Mouse (Mus musculus) embryo, embryonic 10 days (tissue): ENCODE data around the gene Atp10a.

Experiments used
- DNase-seq: peaks from one replicate; pipeline ENCODE4 v3.0.0-alpha.2; 2015; ENCODE audit warnings: low spot score

Atp10a gene

DNA sequence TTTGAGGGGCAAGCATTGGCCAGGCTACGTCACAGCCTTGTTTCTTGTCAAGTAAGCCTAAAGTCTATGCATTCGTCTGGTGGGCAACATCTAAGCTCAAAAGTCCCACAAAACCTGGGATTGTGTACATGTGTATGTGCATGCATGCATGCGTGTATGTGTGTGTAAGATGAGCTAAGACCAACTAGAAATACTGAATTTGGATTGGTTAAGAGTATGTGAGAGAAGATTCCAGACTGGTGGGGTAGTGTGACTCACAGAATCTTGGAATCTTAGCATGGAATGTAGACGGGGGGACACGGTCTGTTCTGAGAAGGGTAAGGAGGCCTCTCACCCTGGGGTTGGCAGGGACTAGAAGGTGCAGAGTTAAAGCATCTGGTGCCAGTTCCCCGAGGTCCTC, at the start of gene Atp10a:
Gene Atp10a (plus strand): TSS at position 301 of the 400 bp plus-strand sequence.
- no peak for DNase-seq

DNA sequence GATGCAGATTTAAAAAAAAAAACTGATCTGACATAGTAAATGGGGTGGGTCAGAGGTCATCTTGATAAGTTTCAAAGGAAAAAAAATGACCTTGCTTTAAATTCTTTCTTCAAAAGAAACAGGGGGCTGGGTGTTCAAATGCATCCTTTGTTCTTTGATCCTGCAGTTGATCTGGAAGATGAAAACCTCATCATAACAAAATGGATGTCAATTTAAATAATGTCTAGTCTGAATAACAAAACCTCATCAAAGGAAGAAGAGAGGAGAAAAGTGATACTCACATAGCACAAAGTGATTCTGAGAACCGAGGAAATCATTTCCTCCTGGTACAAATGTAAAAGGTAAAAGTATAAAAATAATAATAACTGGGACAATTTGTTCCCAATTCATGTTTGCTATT, 37.9 kb upstream of the Atp10a start:
- peak; percentile 5 for DNase-seq

DNA sequence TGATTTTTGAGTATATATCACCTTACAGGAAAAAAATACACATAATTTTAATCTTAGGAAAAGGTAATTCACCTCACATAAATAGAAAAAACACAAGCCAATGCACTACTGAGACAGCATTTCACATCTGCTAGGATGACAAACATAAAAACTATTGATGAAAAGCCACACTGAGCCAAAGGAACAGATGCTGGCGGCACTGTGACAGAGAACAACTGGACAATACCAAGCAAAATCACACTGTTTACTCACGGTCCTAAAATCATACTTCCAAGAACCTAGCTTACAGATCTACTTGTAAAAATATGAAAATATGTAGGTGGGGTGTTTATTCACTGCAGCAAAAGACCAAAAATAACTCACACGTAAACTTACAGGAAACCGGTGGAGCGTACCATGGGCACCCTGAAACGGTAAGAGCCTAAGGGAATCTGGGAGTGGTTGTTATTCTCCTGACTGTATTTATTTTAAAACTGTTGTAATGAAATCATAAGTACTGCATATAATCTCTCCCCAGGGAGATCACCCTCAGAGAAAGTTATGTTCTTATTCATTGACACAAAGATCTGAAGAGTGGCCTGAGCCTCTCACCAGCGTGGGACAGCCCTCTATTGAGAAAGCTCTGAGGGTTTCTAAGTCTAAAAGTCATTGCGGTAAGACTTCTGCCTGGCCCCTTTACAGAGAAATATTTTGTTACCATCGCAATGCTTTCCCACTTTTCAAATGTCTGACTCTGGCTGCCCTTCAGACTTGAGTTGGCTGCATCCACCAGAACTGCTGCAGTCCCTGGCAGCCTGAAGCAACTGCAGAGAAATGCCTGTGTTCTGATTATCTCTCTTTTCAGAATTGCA, 29.4 kb upstream of the Atp10a start:
- no peak for DNase-seq

DNA sequence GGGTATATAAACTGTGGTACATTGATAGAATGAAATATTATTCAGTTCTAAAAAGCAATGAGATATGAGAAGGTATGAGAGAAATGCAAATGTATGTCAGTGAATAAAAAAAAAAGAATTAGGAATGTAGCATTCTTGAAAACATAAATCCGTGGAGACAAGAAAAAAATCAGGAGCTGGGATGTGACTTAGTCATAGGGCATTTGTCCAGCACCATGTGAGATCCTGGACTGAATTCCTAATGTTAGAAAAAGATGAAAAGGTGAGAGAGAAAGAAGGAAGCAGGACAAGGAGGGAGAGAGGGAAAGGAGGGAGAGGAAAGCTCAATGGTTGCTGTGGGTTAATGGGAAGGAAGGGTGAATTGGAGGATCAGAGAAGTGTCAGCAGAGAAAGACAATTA, 28.6 kb upstream of the Atp10a start:
- DNase-seq: no peak

DNA sequence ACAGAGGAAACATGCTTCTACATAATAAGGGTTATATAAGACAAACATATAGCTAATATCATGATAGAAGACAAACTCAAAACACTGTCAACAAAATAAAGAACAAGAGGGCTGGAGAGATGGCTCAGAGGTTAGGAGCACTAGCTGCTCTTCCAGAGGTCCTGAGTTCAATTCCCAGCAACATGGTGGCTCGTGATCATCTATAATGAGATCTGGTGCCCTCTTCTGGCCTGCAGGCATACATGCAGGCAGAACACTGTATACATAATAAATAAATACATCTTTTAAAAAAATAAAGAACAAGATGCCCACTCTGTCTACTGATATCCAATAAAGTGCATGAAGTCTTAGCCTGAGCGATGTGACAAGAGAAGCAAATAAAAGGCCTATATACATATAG, 26.7 kb upstream of the Atp10a start:
- DNase-seq: no peak

DNA sequence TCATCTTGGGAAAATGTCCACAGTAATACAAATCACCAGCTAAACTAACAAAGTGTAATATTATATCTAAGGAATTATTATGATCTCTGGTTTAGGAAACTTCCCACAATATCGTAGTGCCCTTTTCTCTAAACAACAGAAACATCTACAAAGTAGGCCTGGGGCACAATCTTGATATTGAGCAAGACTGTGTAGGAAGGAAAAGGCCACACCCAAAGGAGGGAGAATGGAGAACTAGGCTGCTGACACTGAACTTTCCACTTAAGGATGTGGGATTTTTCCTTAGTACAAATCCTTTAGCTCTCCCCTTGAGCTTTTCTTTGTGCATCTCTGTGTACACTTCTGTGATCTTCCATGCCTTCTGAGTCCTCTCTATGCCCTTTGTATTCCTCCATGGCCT, 22.3 kb upstream of the Atp10a start:
- DNase-seq: no peak

DNA sequence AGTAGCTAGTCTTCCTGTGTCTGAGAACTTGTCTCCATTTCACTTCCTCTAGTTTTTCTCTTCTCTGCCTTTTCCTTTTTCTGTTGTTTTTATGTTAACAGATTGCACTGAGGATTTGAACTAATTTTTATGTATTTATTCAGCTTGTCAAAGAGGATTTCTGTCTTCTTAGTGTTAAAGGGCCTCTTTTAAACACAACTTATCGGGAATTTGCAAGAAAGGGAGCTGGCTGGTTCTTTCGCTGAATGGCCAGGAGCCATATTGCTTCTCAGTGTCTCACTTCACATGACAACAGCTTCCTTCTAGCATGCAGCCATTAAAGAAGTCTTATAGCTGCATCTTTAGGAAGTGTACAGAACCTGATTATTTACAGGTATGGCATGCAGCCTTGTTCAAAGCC, 16.3 kb upstream of the Atp10a start:
- no peak for DNase-seq

DNA sequence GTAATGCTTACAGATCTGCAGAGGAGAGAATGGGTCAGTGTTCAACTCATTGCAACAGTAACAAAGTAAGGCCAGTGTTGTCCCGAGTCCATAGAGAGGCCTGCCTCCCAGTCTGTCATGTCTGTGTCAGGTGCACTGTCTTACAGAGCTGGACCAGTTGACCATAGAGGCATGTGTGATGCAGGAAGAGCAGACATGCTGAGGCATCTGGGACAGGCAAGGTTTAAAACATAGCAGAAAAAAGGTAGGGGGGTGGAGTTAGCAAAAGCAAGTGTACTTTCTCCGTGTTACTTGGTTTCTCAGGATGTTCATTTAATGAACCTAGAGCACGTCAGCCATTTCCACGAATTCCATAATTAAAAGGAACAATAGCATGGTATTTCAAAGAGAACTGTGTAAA, 15.5 kb upstream of the Atp10a start:
- no peak for DNase-seq

DNA sequence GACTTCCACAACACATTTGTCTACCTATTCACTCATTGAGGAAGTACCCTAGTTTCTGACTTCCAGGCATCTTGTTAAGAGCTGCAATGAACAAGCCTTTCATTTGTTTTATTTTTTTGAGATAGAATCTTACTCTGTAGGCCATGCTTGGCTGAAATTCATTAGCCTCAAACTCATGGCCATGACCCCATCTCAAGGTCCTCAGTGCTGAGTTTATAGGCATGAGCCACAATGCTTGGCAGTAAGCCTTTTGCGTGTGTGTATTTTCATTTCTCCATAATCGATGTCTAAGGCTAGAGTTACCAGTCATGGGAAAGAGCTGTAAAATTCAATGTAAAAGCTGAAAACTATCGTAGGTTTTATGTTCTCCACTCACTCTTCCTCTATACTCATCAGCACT, 14.1 kb upstream of the Atp10a start:
- no peak for DNase-seq

DNA sequence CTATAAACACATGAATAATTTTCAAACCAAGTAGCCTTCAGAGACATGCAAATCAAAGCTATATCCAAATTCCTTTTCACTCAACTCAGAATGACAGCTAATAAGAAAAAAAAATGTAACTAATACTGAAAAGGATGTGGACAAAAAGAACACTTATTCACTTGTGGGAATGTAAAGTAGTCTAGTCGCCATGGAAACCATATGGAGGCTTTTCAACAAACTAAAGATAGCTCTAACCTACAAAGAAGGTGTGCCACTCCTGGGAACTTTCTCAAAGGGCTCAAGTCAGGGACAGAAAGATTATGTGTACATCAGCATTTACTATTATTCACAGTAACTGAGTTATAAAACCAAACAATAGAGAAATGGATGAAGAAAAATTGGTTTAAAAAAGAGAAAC, 8.6 kb upstream of the Atp10a start:
- no peak for DNase-seq

DNA sequence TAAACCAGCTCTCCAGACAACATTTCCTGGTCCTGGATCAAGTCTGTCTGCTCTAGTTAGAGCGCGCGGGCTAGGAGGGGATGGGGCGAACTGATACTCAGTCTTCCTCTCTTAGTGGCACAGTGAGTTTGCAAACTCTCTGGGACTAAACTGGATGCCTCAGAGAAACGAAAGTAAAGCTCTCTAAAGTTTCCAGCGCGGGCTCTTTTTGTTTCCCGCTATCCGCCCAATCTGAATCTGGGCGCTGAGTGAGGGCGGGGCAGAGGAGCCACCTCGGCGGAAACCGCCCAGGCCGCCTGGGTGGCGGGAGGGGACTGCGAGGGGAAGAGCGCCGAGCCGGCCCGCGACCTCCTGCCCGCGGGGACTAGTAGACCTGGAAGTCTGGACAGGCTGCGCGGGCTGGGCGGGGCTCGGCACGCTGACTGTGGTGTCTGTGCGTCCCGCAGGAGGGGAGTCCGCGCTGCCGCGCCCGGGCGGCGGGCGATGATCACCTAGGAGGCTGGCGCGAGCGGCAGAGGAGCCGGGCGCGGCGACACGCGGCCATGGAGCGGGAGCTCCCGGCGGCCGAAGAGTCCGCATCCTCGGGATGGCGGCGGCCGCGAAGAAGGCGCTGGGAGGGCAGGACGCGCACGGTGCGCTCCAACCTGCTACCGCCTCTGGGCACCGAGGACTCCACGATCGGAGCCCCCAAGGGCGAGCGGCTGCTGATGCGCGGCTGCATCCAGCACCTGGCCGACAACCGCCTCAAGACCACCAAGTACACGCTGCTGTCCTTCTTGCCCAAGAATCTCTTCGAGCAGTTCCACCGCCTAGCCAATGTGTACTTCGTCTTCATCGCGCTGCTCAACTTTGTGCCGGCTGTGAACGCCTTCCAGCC, 2.2 kb downstream of the Atp10a start:
- peak; percentile 85 for DNase-seq

DNA sequence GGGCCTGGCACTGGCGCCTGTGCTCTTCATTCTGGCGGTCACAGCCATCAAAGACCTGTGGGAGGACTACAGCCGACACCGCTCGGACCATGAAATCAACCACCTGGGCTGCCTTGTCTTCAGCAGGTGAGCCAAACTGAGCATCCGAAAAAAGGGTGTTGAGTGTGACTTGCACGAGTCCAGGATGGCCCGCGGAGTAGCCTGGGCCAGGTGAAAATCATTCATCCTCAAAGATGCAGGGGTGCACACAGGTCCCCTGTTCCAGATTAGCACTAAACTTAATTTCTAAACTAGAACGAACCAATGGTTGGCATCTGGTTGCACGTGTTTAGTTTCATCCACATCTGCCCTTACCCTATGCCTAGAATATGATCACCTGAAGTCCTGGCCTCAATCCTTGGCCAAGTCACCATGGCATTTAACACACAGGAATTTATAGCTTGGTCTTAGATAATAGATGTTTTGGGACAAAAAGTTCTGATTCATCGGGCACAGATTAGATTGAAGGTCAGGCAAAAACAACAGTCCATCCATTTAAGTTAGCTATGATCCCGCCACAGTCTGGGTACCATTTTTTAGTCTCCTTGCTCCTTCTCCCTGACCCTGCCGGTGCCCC, 2.9 kb downstream of the Atp10a start:
- DNase-seq: no peak

DNA sequence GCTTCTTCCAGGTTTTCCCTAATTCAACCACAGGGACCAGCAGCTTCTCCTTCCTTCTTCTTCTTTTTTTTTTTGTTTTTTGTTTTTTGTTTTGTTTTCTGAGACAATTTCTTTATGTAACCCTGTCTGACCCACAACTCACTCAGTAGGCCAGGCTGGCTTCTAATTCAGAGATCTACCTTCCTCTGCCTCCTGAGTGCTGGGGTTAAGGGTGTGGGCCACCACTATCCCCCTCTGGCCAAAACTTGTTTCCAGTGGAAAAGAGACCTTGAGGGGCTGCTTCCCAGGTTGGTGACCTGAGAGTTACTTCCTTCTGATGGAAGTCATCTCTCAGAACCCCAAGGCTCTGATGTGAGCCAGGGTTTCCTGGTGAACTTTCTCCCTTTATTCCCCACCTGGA, 4.1 kb downstream of the Atp10a start:
- DNase-seq: no peak

DNA sequence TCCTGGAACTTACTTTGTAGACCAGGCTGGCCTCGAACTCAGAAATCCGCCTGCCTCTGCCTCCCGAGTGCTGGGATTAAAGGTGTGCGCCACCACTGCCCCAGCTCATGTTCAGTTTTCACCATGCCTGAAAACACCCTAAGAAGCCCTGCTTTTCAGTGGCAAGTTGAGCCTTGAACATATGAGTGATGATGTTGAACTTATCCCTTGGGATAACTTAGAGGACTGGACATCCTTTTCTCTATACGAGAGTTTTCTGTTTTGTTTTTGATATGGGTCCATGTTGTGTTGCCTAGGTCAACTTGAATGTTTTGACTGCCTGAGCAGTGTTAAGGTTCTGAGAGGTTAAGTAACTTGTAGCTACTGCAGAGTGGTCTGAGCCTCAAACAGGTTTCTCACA, 4.7 kb downstream of the Atp10a start:
- DNase-seq: no peak

DNA sequence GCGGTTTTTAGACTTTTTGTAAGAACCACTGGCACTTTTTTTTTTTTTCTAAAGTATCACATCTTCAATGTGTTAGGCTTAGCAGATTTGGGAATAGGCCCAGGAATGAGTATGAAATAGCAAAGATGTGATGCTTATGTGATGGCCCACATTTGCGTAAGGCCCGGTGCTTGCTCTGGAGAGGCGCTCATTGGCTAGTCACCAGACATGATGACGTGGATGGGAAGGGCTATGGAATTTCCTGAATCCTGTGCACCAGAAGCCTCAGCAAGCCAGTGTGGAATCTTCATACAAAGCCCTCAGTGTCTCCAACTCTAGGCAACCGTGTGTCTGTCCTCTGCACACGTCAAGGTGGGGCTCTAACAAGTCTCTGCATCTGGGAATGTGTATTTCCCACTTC, 5.1 kb downstream of the Atp10a start:
- DNase-seq: no peak

DNA sequence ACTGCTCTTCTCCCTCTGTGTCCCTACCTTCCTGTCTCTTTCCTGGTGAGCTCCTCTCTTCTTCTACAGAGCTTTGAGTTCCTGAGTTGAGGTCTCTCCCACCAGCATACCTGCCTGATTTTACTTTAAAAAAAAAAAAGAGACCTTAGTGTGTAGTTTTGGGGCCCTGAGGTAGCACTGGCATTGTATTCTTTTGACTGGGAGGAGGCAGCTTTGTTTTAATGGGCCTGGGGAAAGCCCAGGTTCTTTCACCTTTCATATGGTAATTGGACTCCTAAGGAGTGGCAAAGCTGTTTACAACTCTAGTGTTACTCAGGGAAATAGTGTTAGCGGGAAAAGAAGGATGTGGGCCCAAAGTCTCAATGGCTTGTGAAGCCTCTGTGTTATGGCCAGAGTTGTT, 12.7 kb downstream of the Atp10a start:
- no peak for DNase-seq

DNA sequence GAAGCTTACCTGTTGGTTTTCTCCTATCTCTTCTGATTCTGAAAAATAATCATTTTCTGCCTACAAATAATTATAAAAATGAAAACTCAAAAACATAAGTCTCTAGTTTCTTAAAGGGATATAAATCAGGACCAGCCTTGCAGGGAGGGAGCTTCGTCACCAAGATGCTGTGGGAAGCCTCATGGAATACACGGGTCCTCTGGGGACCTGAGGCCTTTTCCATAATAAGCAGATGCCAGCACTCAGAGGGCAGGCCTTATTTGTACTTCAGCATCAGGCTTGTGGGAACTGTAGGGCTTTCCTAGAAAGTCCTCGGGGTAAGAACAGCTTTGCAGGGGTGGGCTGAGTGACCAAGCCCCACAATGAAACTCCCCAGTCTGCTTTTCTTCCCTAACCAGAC, 20.1 kb downstream of the Atp10a start:
- no peak for DNase-seq

DNA sequence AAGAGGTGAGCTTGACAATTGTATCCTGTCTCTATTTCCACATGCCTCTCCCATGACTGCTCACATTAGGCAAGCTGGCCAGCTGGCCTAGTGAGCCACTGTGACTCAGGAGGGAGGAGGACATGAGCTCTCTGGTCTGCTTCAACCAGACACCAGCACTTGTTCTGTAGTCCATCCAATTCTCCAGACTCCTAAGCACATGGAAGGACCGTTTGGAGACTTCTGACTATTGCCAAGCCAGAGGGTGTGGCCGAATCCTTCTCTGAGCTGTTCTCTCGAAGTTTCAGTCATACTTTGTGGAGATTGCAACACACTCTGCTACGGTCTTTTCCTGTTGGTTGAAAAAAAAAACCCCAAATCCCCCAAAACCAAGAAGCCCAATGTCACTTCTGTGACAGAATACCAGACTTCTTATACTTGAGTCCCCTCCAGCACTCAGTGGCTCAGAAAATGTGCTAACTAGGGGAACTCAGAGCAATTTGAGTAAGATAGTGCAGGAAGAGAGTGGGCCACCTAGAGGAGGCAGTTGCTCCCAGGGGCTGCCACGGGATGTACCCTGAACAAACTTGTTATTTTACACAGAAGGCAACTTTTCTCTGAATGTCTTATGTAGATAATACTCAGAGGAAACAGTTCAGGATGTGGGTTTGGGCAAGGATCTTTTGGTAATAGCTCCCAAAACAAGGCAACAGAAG, 21.3 kb downstream of the Atp10a start:
- no peak for DNase-seq

DNA sequence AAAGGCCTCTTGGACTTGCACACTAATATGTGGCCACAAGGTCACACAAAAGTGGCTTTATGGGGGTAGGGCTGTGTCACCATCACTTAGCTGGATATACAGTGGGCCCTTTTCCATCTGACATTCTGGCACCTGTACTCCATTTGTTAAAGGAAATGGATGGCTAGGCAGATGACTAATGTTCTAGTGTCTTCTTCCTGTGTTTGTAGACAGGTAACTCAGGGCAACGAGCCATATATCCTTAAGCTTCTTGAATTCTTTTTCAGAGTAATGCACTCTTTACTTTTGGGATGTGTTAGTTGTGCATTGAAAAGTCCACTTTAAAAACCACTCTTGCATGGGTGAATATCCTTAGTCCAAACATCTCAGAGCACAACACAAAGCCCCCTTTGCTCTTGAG, 30.0 kb downstream of the Atp10a start:
- DNase-seq: no peak

DNA sequence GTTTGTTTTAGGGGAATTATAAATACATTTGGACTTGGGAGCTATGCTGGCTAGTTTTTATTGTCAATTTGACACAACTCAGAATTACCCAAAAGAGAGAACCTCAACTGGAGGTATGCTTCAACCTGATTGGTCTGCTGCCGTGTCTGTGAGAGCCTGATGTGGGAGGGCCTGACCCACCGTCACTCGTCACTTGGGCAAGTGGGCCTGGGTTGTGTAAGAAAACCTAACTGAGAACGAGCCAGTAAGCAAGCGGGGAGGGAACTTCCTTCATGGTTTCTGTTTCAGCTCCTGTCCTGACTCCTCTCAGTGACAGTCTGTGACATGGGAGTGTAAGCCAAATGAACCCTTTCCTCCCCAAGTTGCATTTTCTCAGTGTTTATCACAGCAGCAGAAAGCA, 30.6 kb downstream of the Atp10a start:
- no peak for DNase-seq

DNA sequence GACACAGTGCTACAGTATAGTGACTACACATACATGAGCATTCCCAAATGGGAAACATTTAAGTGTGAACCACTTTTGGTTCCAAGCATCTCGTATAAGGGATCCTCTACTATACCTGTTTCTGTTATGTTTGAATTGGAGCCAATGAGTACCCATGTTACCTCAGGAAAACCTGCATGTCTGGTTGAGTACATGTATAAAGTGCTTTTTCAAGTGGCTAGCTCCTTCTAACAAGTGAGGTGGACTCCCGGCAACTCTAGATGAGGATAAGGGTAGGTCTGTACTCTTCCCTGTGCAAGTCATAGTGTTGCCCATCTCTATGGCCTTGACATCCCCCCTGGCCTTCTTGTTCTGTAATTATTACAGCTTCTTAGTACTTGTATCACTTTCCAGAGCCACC, 31.0 kb downstream of the Atp10a start:
- DNase-seq: no peak
